Mouse (Mus musculus): ENCODE data around the gene Rtl1.

Gene Rtl1

GRCm38 (mm10) chr12:109600230-109600629 is at the start of gene Rtl1:
TSS of gene Rtl1 (minus strand) at chr12:109600330.
- CTCF ChIA-PET = interaction anchor here (0.7 kb wide), 1 partner anchor 100 kb away, joined by 9 read pairs; no protein-coding TSS in a partner anchor

- CTCF ChIA-PET = no interaction called here
Measured at GRCm38 (mm10) chr12:109640560-109641167, 40.5 kb upstream of the Rtl1 start.

DNA sequence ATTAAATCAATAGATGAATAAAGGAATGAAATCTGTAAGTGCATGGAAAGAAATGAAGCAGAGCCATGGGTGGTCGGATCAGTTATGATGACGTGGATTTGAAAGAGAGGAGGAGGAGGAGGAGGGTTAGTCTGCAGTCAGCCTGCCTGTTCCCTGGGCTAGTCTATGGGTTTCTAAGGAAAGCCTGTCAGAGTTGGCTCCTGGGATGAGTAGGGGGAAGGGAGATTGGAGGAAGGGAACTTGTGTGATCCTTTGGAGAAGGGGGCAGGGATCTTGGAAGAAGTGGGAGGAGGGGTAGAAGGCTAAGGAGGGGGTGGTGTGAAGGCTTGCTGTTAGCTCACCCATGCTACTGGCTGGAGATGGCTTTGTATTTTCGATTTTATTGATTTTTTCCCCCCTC is 31.9 kb upstream of the Rtl1 start:
- CTCF ChIA-PET = no interaction called here

GRCm38 (mm10) chr12:109628887-109629286 is 28.8 kb upstream of the Rtl1 start:
- CTCF ChIA-PET = no interaction called here

DNA sequence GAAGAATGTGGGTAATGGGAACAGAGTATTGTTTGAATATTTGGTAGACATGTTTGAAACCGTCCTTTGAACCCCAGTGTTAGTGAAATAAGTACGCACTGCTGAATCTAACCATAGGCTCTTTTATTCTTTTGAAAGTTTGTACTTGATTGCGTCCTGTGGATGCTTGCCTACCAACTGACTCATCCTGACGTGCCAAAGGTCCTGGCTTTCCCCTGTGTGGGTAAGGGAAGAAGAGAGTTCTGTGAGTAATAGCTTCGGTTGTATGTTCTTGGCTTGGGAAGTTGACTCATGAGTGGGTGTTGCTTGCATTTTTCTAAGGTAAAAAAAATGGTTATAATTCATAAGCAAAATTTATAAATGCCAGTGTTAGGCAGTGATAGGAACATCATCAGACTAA is 26.8 kb upstream of the Rtl1 start:
- CTCF ChIA-PET = no interaction called here

GRCm38 (mm10) chr12:109620196-109620595 is 20.1 kb upstream of the Rtl1 start:
- CTCF ChIA-PET = interaction anchor here (0.7 kb wide), 1 partner anchor 44 kb away, joined by 3 read pairs; no protein-coding TSS in a partner anchor

DNA sequence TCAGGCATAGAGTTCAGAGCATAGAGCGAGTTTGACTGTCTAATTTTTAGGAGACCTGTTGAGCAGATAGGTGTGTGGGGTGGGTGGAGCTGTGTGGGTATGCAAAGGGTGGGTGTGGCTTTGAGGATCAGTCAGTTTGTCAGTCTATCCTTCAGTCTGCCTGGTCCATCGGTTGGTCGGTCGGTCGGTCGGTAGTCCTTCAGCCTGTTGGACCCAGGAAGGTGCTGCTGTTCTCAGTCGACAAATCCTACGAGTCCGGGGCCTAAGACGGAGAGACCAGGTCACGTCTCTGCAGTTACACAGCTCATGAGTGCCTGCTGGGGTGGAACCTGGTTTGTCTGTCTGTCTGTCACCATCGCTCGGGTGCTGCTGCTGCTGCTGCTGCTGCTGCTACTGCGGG is 17.9 kb upstream of the Rtl1 start:
- CTCF ChIA-PET = no interaction called here

- CTCF ChIA-PET = no interaction called here
Measured at GRCm38 (mm10) chr12:109617126-109617525, 17.0 kb upstream of the Rtl1 start.

DNA sequence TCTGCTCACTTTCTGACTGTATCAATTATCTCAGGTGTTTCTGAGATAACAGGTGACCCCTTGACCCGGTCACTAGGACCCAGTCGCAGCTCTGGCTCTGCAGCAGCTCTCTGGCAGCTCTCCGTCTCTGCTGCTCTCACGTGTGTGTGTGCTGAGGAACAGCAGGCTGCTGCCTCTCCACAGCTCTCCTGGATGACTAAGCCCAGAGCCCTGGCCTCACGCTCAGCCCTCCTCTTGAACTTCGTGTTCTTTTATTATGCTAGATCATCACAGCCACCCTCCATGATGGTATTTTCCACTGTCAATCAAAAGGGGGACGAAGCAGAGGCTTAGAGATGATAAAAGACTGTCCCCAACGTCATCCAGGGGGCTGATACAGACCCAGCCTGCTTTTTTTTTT is 15.2 kb upstream of the Rtl1 start:
- CTCF ChIA-PET = no interaction called here

GRCm38 (mm10) chr12:109614416-109614815 is 14.3 kb upstream of the Rtl1 start:
- CTCF ChIA-PET = no interaction called here

- CTCF ChIA-PET = no interaction called here
Measured at GRCm38 (mm10) chr12:109612392-109613385, 12.6 kb upstream of the Rtl1 start.

DNA sequence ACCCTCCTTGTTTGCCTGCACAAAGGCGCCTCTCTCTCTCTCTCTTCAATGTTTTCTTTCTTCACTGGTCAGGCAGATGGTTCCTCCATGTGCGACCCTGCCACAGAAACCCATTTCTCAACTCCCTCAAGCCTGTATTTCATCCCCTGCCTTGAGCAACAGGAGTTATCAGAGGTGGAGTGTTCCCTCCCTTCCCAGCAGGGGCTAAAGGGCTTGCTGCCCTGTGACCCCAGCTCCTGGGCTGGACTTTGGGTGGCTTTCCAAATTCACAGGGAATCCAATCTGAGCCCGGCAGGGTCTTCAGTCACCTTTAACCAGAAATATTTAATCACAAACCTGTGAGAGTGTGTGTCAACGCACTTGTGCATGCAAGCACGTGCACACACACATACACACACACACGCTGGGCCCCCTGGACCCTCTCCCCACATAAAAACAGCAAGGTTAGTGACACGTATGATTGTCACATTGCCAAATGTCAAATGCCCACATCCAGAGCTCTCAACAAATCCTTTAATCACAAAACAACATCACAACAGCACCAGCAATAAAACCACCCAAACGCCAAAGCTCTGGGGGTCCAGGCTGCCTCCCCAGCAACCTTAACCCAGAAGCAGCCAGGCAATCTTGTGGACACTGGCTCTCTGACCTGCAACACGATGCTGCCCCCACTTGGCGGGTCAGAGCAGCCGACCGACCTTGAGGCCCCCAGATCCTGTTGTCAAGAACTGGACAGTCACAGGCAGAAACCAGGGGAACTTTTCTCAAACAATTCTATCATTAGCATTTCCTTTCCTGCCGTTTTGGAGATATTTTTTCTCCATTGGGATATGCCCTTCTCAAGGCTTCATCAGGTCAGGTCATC is 8.7 kb upstream of the Rtl1 start:
- CTCF ChIA-PET = interaction anchor here (0.6 kb wide), 1 partner anchor 151 kb away, joined by 12 read pairs; no protein-coding TSS in a partner anchor

DNA sequence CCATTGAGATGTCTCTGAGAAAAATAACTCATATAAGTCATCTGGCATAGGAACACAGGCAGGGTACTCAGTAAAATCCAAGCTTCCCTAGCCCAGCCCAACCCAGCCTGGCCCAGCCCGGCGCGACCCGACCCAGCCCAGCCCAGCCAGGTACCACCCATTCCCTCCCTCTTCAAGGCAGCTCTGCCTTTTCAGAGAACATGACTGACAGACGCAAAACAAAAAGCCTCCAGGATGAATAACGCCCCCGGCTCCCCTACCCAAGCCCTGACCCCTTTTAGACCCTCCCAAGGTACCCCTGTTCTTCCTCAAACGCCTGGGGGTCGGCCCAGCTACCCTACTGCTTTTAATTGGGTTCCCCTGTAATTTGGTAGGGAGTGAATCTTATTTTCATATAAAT is 7.8 kb upstream of the Rtl1 start:
- CTCF ChIA-PET = no interaction called here

DNA sequence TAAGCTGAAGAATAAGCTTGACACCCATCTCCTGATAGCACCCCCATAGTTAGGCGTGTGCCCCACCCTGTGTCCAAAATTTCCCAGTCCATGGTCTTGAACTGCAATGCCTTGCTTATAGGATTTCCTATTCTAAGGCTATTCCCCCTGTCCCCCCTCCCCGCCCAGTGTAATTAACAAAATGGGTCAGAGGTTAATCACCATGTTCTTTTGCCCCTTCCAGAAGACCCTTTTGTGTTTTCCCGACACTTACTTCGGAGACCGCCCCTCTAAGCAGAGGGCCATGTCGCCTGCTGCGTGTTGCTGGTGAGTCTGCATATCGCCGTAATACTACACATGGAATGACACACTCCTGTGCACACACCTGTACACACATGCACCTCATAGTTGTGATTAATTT is 7.1 kb upstream of the Rtl1 start:
- CTCF ChIA-PET = interaction anchor here (0.5 kb wide), 1 partner anchor 9 kb away, joined by 7 read pairs; no protein-coding TSS in a partner anchor

DNA sequence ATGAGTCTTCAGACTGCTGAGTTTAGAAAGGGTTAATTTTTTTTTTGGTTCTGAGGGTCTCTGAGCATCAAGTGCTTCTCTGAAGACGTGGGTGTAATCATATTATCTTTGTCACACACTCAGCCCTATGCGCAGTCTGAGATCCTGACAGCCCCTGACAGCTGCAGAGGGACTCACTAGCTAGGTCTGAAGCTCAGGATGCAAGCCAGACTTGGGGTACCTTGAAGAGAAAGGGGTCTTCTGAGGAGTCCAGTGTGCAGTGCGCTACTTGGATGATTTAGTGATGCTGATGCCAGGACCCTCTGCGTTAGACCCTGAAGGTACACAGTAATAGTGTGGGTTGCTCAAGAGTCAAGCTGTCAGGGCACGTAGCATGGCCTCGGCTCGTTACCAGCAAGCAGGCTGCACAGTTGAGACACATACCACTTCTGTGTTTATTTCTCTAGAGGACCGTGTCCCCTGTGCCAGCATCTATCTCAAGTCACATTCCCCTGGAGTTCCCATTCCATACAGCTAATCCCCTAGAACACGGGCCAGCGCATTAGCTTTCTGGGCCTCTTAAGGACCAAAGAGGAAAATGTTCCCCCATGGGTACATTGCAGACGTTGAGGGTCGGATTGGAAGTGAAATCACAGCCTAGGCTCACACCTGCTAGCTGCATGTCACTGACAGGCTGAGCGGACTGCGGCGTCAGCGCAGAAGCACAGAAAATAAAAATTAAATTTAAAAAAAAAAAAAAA is 5.0 kb upstream of the Rtl1 start:
- CTCF ChIA-PET = no interaction called here

GRCm38 (mm10) chr12:109598551-109599250 is 1.4 kb downstream of the Rtl1 start:
- CTCF ChIA-PET = interaction anchor here (0.7 kb wide), 1 partner anchor 8 kb away, joined by 7 read pairs; no protein-coding TSS in a partner anchor

GRCm38 (mm10) chr12:109596726-109597125 is 3.4 kb downstream of the Rtl1 start:
- CTCF ChIA-PET = no interaction called here

- CTCF ChIA-PET = no interaction called here
Measured at GRCm38 (mm10) chr12:109596232-109596631, 3.9 kb downstream of the Rtl1 start.

DNA sequence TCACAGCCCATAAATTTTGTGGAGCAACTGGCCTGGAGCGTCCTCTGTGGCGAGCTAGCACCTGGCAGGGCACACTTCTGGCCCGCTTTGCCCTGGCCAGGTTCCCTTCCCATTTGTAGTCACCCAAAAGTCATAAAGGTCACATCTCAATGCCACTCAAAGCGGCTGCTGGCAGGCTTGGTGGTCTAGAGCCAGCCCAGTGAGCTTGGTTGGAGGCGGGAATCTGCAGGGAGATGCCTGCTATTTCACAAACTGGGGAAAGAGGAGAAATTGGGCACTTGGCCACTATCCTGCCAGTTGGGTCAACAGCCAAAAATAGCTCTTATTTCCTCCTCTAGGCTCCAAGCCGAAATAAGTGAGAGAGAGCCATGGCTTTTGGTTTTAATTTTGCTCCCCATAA is 4.4 kb downstream of the Rtl1 start:
- CTCF ChIA-PET = no interaction called here

DNA sequence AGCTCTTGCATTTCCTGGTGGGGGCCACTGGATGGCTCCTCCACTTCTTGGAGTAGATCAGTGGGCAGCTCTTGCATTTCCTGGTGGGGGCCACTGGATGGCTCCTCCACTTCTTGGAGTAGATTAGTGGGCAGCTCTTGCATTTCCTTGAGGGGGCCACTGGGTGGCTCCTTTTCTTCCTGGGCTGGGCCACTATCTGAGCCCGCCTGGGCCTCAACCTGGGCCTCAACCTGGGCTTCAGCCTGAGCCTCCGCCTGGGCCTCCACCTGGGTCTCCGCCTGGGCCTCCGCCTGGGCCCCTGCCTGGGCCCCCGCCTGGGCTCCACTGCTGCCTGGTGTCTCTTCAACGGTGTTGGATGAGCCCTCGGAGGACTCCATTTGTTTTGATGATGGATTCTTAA is 5.2 kb downstream of the Rtl1 start:
- CTCF ChIA-PET = no interaction called here

DNA sequence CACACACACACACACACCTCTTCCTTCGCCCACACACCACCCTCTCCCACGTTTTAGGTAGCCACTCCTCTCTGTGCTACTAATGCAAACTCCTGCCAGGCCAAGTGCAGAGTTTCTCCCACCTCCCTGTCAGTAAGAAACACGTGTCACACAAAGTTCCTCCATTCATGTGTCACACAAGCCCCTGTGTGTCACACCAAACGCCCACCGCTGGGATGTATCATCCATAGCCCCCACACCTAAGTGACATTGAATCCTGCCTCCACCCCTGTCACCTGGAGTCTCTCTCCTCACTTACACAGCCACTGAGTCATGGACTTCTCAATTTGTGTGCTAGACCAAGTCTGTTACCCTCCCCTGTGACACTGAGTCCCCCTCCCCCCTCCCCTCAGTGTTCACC is 17.9 kb downstream of the Rtl1 start:
- CTCF ChIA-PET = no interaction called here
